Mouse (Mus musculus): ENCODE measurements at regions not wholly inside any gene's neighbourhood (a gene's known extent, or its start where the extent isn't known, plus 50 kb on each side); places are given as distances from the start of the nearest gene placed in this dataset.

GRCm38 (mm10) chr8:30924656-30925055 lies 2503.9 kb upstream of the 5930422O12Rik start:
- TF ChIP-seq POLR2A (IDR thresholded peaks at IDR 0.05; ENCODE audit: borderline replicate concordance, control insufficient read depth, low read depth, low read length): no peak
- no peak for TF ChIP-seq CTCF (IDR thresholded peaks at IDR 0.05; ENCODE audit: control insufficient read depth, insufficient read depth, low read length)
- no peak overlapping the region for H3K27ac ChIP-seq (ENCODE audit: control insufficient read depth, insufficient read depth, low read depth, low read length, poor library complexity)
- no peak overlapping the region for H3K4me3 ChIP-seq (replicated peaks; ENCODE audit: control insufficient read depth, low read depth, low read length)
- 59% methylated on average over 6 of the region's 6 CpGs for WGBS
- H3K4me1 ChIP-seq (ENCODE audit: control insufficient read depth, insufficient read depth, low read length): no peaks in the 10 kb centered on the region

- Histone ChIP-seq H3K4me3 (replicated peaks; ENCODE audit: control insufficient read depth, low read depth, low read length) (no peak overlapping the region), H3K4me1 (ENCODE audit: control insufficient read depth, insufficient read depth, low read length) (no peaks in the 10 kb centered on the region), H3K27ac (ENCODE audit: control insufficient read depth, insufficient read depth, low read depth, low read length, poor library complexity) (no peak overlapping the region)
- TF ChIP-seq POLR2A (IDR thresholded peaks at IDR 0.05; ENCODE audit: borderline replicate concordance, control insufficient read depth, low read depth, low read length) (no peak), CTCF (IDR thresholded peaks at IDR 0.05; ENCODE audit: control insufficient read depth, insufficient read depth, low read length) (no peak)
- 70% methylated on average over 4 of the region's 4 CpGs for WGBS
These were observed 2490.9 kb upstream of the 5930422O12Rik start for GRCm38 (mm10) chr8:30937449-30938075.

GRCm38 (mm10) chr8:30940901-30941300 lies 2487.6 kb upstream of the 5930422O12Rik start:
- TF ChIP-seq CTCF (IDR thresholded peaks at IDR 0.05; ENCODE audit: control insufficient read depth, insufficient read depth, low read length): no peak
- TF ChIP-seq POLR2A (IDR thresholded peaks at IDR 0.05; ENCODE audit: borderline replicate concordance, control insufficient read depth, low read depth, low read length): no peak
- 48% methylated on average over 4 of the region's 4 CpGs for WGBS
- Histone ChIP-seq H3K4me3 (replicated peaks; ENCODE audit: control insufficient read depth, low read depth, low read length) (no peak overlapping the region), H3K27ac (ENCODE audit: control insufficient read depth, insufficient read depth, low read depth, low read length, poor library complexity) (no peak overlapping the region), H3K4me1 (ENCODE audit: control insufficient read depth, insufficient read depth, low read length) (no peaks in the 10 kb centered on the region)

GRCm38 (mm10) chr8:30941511-30942175 lies 2486.9 kb upstream of the 5930422O12Rik start:
- Histone ChIP-seq H3K27ac (ENCODE audit: control insufficient read depth, insufficient read depth, low read depth, low read length, poor library complexity) (no peak overlapping the region), H3K4me1 (ENCODE audit: control insufficient read depth, insufficient read depth, low read length) (no peaks in the 10 kb centered on the region), H3K4me3 (replicated peaks; ENCODE audit: control insufficient read depth, low read depth, low read length) (no peak overlapping the region)
- WGBS: 80% methylated on average over 11 of the region's 11 CpGs
- TF ChIP-seq CTCF (IDR thresholded peaks at IDR 0.05; ENCODE audit: control insufficient read depth, insufficient read depth, low read length) (no peak), POLR2A (IDR thresholded peaks at IDR 0.05; ENCODE audit: borderline replicate concordance, control insufficient read depth, low read depth, low read length) (no peak)

- no peaks in the 10 kb centered on the region for H3K4me1 ChIP-seq (ENCODE audit: control insufficient read depth, insufficient read depth, low read length)
- TF ChIP-seq CTCF (IDR thresholded peaks at IDR 0.05; ENCODE audit: control insufficient read depth, insufficient read depth, low read length) (no peak), POLR2A (IDR thresholded peaks at IDR 0.05; ENCODE audit: borderline replicate concordance, control insufficient read depth, low read depth, low read length) (no peak)
- no peak overlapping the region for H3K27ac ChIP-seq (ENCODE audit: control insufficient read depth, insufficient read depth, low read depth, low read length, poor library complexity)
- H3K4me3 ChIP-seq (replicated peaks; ENCODE audit: control insufficient read depth, low read depth, low read length): no peak overlapping the region
- WGBS: 69% methylated on average over 10 of the region's 10 CpGs
These were observed 2482.1 kb upstream of the 5930422O12Rik start for GRCm38 (mm10) chr8:30946154-30947065.

- Histone ChIP-seq H3K27ac (ENCODE audit: control insufficient read depth, insufficient read depth, low read depth, low read length, poor library complexity) (no peak overlapping the region), H3K4me3 (replicated peaks; ENCODE audit: control insufficient read depth, low read depth, low read length) (no peak overlapping the region), H3K4me1 (ENCODE audit: control insufficient read depth, insufficient read depth, low read length) (no peaks in the 10 kb centered on the region)
- no peak for TF ChIP-seq CTCF (IDR thresholded peaks at IDR 0.05; ENCODE audit: control insufficient read depth, insufficient read depth, low read length)
- no peak for TF ChIP-seq POLR2A (IDR thresholded peaks at IDR 0.05; ENCODE audit: borderline replicate concordance, control insufficient read depth, low read depth, low read length)
These were observed 2475.7 kb upstream of the 5930422O12Rik start for GRCm38 (mm10) chr8:30952818-30953217.

- 37% methylated on average over 17 of the region's 17 CpGs for WGBS
- TF ChIP-seq POLR2A (IDR thresholded peaks at IDR 0.05; ENCODE audit: borderline replicate concordance, control insufficient read depth, low read depth, low read length) (no peak), CTCF (IDR thresholded peaks at IDR 0.05; ENCODE audit: control insufficient read depth, insufficient read depth, low read length) (no peak)
- Histone ChIP-seq H3K27ac (ENCODE audit: control insufficient read depth, insufficient read depth, low read depth, low read length, poor library complexity) (no peak overlapping the region), H3K4me3 (replicated peaks; ENCODE audit: control insufficient read depth, low read depth, low read length) (no peak overlapping the region), H3K4me1 (ENCODE audit: control insufficient read depth, insufficient read depth, low read length) (no peaks in the 10 kb centered on the region)
These were observed 2468.9 kb upstream of the 5930422O12Rik start for GRCm38 (mm10) chr8:30959436-30960180.

Measured in bone marrow, adult 2 months (tissue).